Mouse (Mus musculus) neural tube, embryonic 14.5 days (tissue): ENCODE measurements around the gene Gm9970. TPM values are rescaled to one million over a fixed set of nuclear protein-coding genes. Genes with fewer than 3 reads are reported as not detected.

Experiments
- ATAC-seq: fragments of 200-750 bp; cut with Nextera tagmentation; 2 replicates; pipeline ENCODE4 v1.8.0; 2017; ENCODE audit warnings: low read depth, mild to moderate bottlenecking, moderate TSS enrichment, moderate library complexity
- H3K27ac ChIP-seq: fragments of 300-500 bp; sonication (generic); 2 replicates; pipeline ENCODE4 v1.5.1; 2014; ENCODE audit warnings: low read depth, mild to moderate bottlenecking, control low read depth, low read length, moderate library complexity, mixed read lengths
- H3K27me3 ChIP-seq: fragments of 300-500 bp; sonication (generic); 2 replicates; pipeline ENCODE4 v1.6.1; 2014; ENCODE audit warnings: low read length; ENCODE audit not compliant: control insufficient read depth, insufficient read depth
- H3K36me3 ChIP-seq: fragments of 300-500 bp; sonication (generic); 2 replicates; pipeline ENCODE4 v1.6.1; 2014; ENCODE audit warnings: low read length, mixed read lengths; ENCODE audit not compliant: control insufficient read depth, insufficient read depth
- H3K4me1 ChIP-seq: fragments of 300-500 bp; sonication (generic); 2 replicates; pipeline ENCODE4 v1.6.1; 2014; ENCODE audit warnings: low read length; ENCODE audit not compliant: control insufficient read depth, insufficient read depth
- H3K4me2 ChIP-seq: fragments of 300-500 bp; sonication (generic); 2 replicates; pipeline ENCODE4 v1.6.1; 2014; ENCODE audit warnings: mild to moderate bottlenecking, low read depth, low read length, control low read depth
- H3K4me3 ChIP-seq: fragments of 300-500 bp; sonication (generic); 2 replicates; pipeline ENCODE4 v1.5.1; 2014; ENCODE audit warnings: low read depth, low read length, control low read depth, mixed read lengths
- H3K9ac ChIP-seq: fragments of 300-500 bp; sonication (generic); replicated peaks from 2 replicates; pipeline ENCODE4 v1.6.1; 2014; ENCODE audit warnings: low read depth, mild to moderate bottlenecking, control low read depth, low read length, mixed read lengths
- H3K9me3 ChIP-seq: fragments of 300-500 bp; sonication (generic); 2 replicates; pipeline ENCODE4 v1.6.1; 2016; ENCODE audit warnings: low read length; ENCODE audit not compliant: control insufficient read depth
- WGBS: fragments of 180-500 bp; shearing (Covaris S2); extraction: QIAGEN DNeasy Blood & Tissue Kit; methylation state at CpG from one replicate; pipeline ENCODE4 v1.1.7; 2014; 5-methylcytosine and 5-hydroxymethylcytosine counted together
- polyA plus RNA-seq: library from polyadenylated mRNA; unstranded; fragments of >200 nt; fragmentation: Nextera tagmentation; extraction: Ambion mirVana; gene quantifications from 2 replicates; pipeline ENCODE4 v1.2.1, GENCODE M21; 2014

Gm9970 gene
- polyA plus RNA-seq, 1 experiment from 2014 or later = 1.4 TPM

- H3K27ac ChIP-seq = no peak overlapping the region
- H3K4me1 ChIP-seq = peaks cover 25% of the 10 kb centered on the region
- peaks cover 5% of the 10 kb centered on the region for H3K9me3 ChIP-seq
- no peak for ATAC-seq
- no peak overlapping the region for H3K4me3 ChIP-seq
- 94% methylated on average over 4 of the region's 4 CpGs for WGBS
- no peak overlapping the region for H3K4me2 ChIP-seq
- peaks cover 58% of the 10 kb centered on the region for H3K36me3 ChIP-seq
- H3K9ac ChIP-seq = no peak overlapping the region
- H3K27me3 ChIP-seq = no peaks in the 10 kb centered on the region
These were observed 45.4 kb downstream of the Gm9970 start for GRCm38 (mm10) chr5:31195671-31196070.

GRCm38 (mm10) chr5:31194486-31195485 is 46.2 kb downstream of the Gm9970 start:
- H3K4me2 ChIP-seq = peak overlapping the region; percentile 95; the same call in 1 of the 2 replicates
- H3K9ac ChIP-seq = no peak overlapping the region
- no peaks in the 10 kb centered on the region for H3K9me3 ChIP-seq
- H3K27ac ChIP-seq = no peak overlapping the region
- ATAC-seq = no peak
- H3K27me3 ChIP-seq = no peaks in the 10 kb centered on the region
- H3K4me1 ChIP-seq = peaks cover 17% of the 10 kb centered on the region
- H3K36me3 ChIP-seq = peaks cover 59% of the 10 kb centered on the region
- H3K4me3 ChIP-seq = peak overlapping the region; percentile 72; the same call in 1 of the 2 replicates
- 94% methylated on average over 16 of the region's 16 CpGs for WGBS

GRCm38 (mm10) chr5:31193631-31194281 is 47.3 kb downstream of the Gm9970 start:
- Histone ChIP-seq H3K4me1 (peaks cover 17% of the 10 kb centered on the region), H3K9ac (peak overlapping the region; percentile 74), H3K4me2 (peak overlapping the region; percentile 95), H3K27ac (peak overlapping the region; percentile 80), H3K9me3 (no peaks in the 10 kb centered on the region), H3K36me3 (peaks cover 56% of the 10 kb centered on the region), H3K27me3 (no peaks in the 10 kb centered on the region), H3K4me3 (peak overlapping the region; percentile 72)
- WGBS = 12% methylated on average over 25 of the region's 25 CpGs
- no peak for ATAC-seq

GRCm38 (mm10) chr5:31192939-31193630 is 47.9 kb downstream of the Gm9970 start, which contains the start of the genes Snx17 and Eif2b4:
Gene Snx17, plus strand, starts transcription at chr5:31193227.
Gene Eif2b4, minus strand, starts transcription at chr5:31193430.
- Histone ChIP-seq H3K4me1 (peaks cover 17% of the 10 kb centered on the region), H3K4me2 (peak within 1 kb of the TSS; percentile 95), H3K27ac (peak within 1 kb of the TSS; percentile 80), H3K27me3 (no peaks in the 10 kb centered on the region), H3K9ac (peak within 1 kb of the TSS; percentile 74), H3K9me3 (no peaks in the 10 kb centered on the region), H3K36me3 (peaks cover 53% of the 10 kb centered on the region), H3K4me3 (peak within 1 kb of the TSS; percentile 72)
- peak; percentile 97 for ATAC-seq
- WGBS = under 1% methylated on average over 48 of the region's 48 CpGs

GRCm38 (mm10) chr5:31192045-31192938 is 48.7 kb downstream of the Gm9970 start:
- ATAC-seq = peak; percentile 53
- Histone ChIP-seq H3K27ac (peak overlapping the region; percentile 72; the same call in 1 of the 2 replicates), H3K9me3 (no peaks in the 10 kb centered on the region), H3K4me2 (peak overlapping the region; percentile 78), H3K27me3 (no peaks in the 10 kb centered on the region), H3K36me3 (peaks cover 53% of the 10 kb centered on the region), H3K9ac (peak overlapping the region; percentile 67), H3K4me1 (peaks cover 17% of the 10 kb centered on the region), H3K4me3 (peak overlapping the region; percentile 72)
- WGBS = 17% methylated on average over 41 of the region's 42 CpGs

Other genes starting within 250 kb of the Gm9970 start
- 186 and 189 TPM in 2 replicates for gene Atraid, start 192.9 kb downstream of the Gm9970 start, polyA plus RNA-seq
- 15.1 and 15.6 TPM in 2 replicates for gene Slc5a6, start 192.3 kb downstream of the Gm9970 start, polyA plus RNA-seq
- gene Cad, start 186.5 kb downstream of the Gm9970 start, polyA plus RNA-seq = 10.4 and 10.6 TPM in 2 replicates
- not detected in 2 replicates for gene Dnajc5g, start 134.9 kb downstream of the Gm9970 start, polyA plus RNA-seq
- 39.8 and 48.3 TPM in 2 replicates for gene Slc30a3, start 133.0 kb downstream of the Gm9970 start, polyA plus RNA-seq
- not detected in 2 replicates for gene Trim54, start 124.5 kb downstream of the Gm9970 start, polyA plus RNA-seq
- gene Ucn, start 102.4 kb downstream of the Gm9970 start, polyA plus RNA-seq = not detected in 2 replicates
- gene Mpv17, start 87.0 kb downstream of the Gm9970 start, polyA plus RNA-seq = 58.3 and 58.4 TPM in 2 replicates
- 2.3 and 2.5 TPM in 2 replicates for gene Gm29609, start 61.3 kb downstream of the Gm9970 start, polyA plus RNA-seq
- 55.5 and 60.3 TPM in 2 replicates for gene Gtf3c2, start 61.1 kb downstream of the Gm9970 start, polyA plus RNA-seq
- gene Snx17, start 48.0 kb downstream of the Gm9970 start, polyA plus RNA-seq = 102 and 111 TPM in 2 replicates
- 78.6 and 79.0 TPM in 2 replicates for gene Eif2b4, start 47.8 kb downstream of the Gm9970 start, polyA plus RNA-seq
- 7.4 and 9.3 TPM in 2 replicates for gene Zfp513, start 38.9 kb downstream of the Gm9970 start, polyA plus RNA-seq
- gene Ppm1g, start 20.5 kb downstream of the Gm9970 start, polyA plus RNA-seq = 155 and 159 TPM in 2 replicates
- gene Nrbp1, start 368 bp downstream of the Gm9970 start, polyA plus RNA-seq = 157 and 161 TPM in 2 replicates
- 2.7 and 3.2 TPM in 2 replicates for gene Krtcap3, start 10.5 kb upstream of the Gm9970 start, polyA plus RNA-seq
- gene Ift172, start 49.9 kb upstream of the Gm9970 start, polyA plus RNA-seq = 32.6 and 45.4 TPM in 2 replicates
- gene Fndc4, start 54.8 kb upstream of the Gm9970 start, polyA plus RNA-seq = 106 and 113 TPM in 2 replicates
- 0.21 and 0.61 TPM in 2 replicates for gene Gckr, start 56.2 kb upstream of the Gm9970 start, polyA plus RNA-seq
- gene Zfp512, start 211.2 kb upstream of the Gm9970 start, polyA plus RNA-seq = 102 and 117 TPM in 2 replicates
- gene 4930548H24Rik, start 244.5 kb upstream of the Gm9970 start, polyA plus RNA-seq = not detected in 2 replicates